Mouse (Mus musculus): ENCODE data around the gene Ccdc158. TPM values are rescaled to one million over a fixed set of nuclear protein-coding genes. Genes with fewer than 3 reads are reported as not detected.

Gene Ccdc158
- polyA plus RNA-seq, 1 experiment = 0.28 TPM

- no peak for TF ChIP-seq POLR2A (IDR thresholded peaks at IDR 0.05; ENCODE audit: low read depth, low read length)
- no peak for TF ChIP-seq CTCF (conservative IDR thresholded peaks at IDR 0.05; ENCODE audit: insufficient read depth, insufficient read length, low read depth, low read length)
- DNase-seq = no peak
- no peak overlapping the region for H3K4me3 ChIP-seq (ENCODE audit: insufficient read depth, low read depth, low read length)
- H3K27me3 ChIP-seq (replicated peaks; ENCODE audit: control insufficient read depth, insufficient read depth, low read length) = no peaks in the 10 kb centered on the region
- WGBS = 70% methylated on average over 10 of the region's 10 CpGs
- H3K4me1 ChIP-seq (ENCODE audit: control insufficient read depth, insufficient read depth, low read length) = no peaks in the 10 kb centered on the region; the same call in 1 of the 2 replicates
- no peaks in the 10 kb centered on the region for H3K36me3 ChIP-seq (ENCODE audit: control insufficient read depth, insufficient read depth, low read length)
- no peak overlapping the region for H3K27ac ChIP-seq (ENCODE audit: insufficient read depth, low read depth, low read length)
Measured at GRCm38 (mm10) chr5:92599030-92599429, 76.0 kb downstream of the Ccdc158 start.

- WGBS = 92% methylated on average over 8 of the region's 8 CpGs
- H3K27ac ChIP-seq (ENCODE audit: insufficient read depth, low read depth, low read length) = no peak overlapping the region
- TF ChIP-seq CTCF (conservative IDR thresholded peaks at IDR 0.05; ENCODE audit: insufficient read depth, insufficient read length, low read depth, low read length) = no peak
- TF ChIP-seq POLR2A (IDR thresholded peaks at IDR 0.05; ENCODE audit: low read depth, low read length) = no peak
- no peaks in the 10 kb centered on the region for H3K36me3 ChIP-seq (ENCODE audit: control insufficient read depth, insufficient read depth, low read length)
- H3K4me1 ChIP-seq (ENCODE audit: control insufficient read depth, insufficient read depth, low read length) = no peaks in the 10 kb centered on the region
- no peak for DNase-seq
- H3K27me3 ChIP-seq (replicated peaks; ENCODE audit: control insufficient read depth, insufficient read depth, low read length) = no peaks in the 10 kb centered on the region
- no peak overlapping the region for H3K4me3 ChIP-seq (ENCODE audit: insufficient read depth, low read depth, low read length)
Measured at GRCm38 (mm10) chr5:92596865-92597264, 78.2 kb downstream of the Ccdc158 start.

GRCm38 (mm10) chr5:92595026-92595425 lies 80.0 kb downstream of the Ccdc158 start:
- DNase-seq = no peak
- H3K36me3 ChIP-seq (ENCODE audit: control insufficient read depth, insufficient read depth, low read length) = no peaks in the 10 kb centered on the region

GRCm38 (mm10) chr5:92585932-92586331 lies 89.1 kb downstream of the Ccdc158 start:
- Histone ChIP-seq H3K4me1 (ENCODE audit: control insufficient read depth, insufficient read depth, low read length) (no peaks in the 10 kb centered on the region), H3K27me3 (replicated peaks; ENCODE audit: control insufficient read depth, insufficient read depth, low read length) (no peaks in the 10 kb centered on the region), H3K27ac (ENCODE audit: insufficient read depth, low read depth, low read length) (no peak overlapping the region), H3K4me3 (ENCODE audit: insufficient read depth, low read depth, low read length) (no peak overlapping the region), H3K36me3 (ENCODE audit: control insufficient read depth, insufficient read depth, low read length) (no peaks in the 10 kb centered on the region)
- no peak for TF ChIP-seq POLR2A (IDR thresholded peaks at IDR 0.05; ENCODE audit: low read depth, low read length)
- no peak for TF ChIP-seq CTCF (conservative IDR thresholded peaks at IDR 0.05; ENCODE audit: insufficient read depth, insufficient read length, low read depth, low read length)
- WGBS = 32% methylated on average over 10 of the region's 10 CpGs
- peak; percentile 45 for DNase-seq

More at GRCm38 (mm10) chr5:92595026-92595425, 80.0 kb downstream of the Ccdc158 start:
- TF ChIP-seq POLR2A (IDR thresholded peaks at IDR 0.05; ENCODE audit: low read depth, low read length) (no peak), CTCF (conservative IDR thresholded peaks at IDR 0.05; ENCODE audit: insufficient read depth, insufficient read length, low read depth, low read length) (no peak)
- no peaks in the 10 kb centered on the region for H3K27me3 ChIP-seq (replicated peaks; ENCODE audit: control insufficient read depth, insufficient read depth, low read length)
- WGBS = 67% methylated on average over 5 of the region's 5 CpGs
- no peak overlapping the region for H3K27ac ChIP-seq (ENCODE audit: insufficient read depth, low read depth, low read length)
- H3K4me1 ChIP-seq (ENCODE audit: control insufficient read depth, insufficient read depth, low read length) = no peaks in the 10 kb centered on the region
- no peak overlapping the region for H3K4me3 ChIP-seq (ENCODE audit: insufficient read depth, low read depth, low read length)

GRCm38 (mm10) chr5:92579559-92579958 lies 95.5 kb downstream of the Ccdc158 start:
- Histone ChIP-seq H3K27me3 (replicated peaks; ENCODE audit: control insufficient read depth, insufficient read depth, low read length) (no peaks in the 10 kb centered on the region), H3K4me1 (ENCODE audit: control insufficient read depth, insufficient read depth, low read length) (no peaks in the 10 kb centered on the region), H3K27ac (ENCODE audit: insufficient read depth, low read depth, low read length) (no peak overlapping the region), H3K4me3 (ENCODE audit: insufficient read depth, low read depth, low read length) (no peak overlapping the region), H3K36me3 (ENCODE audit: control insufficient read depth, insufficient read depth, low read length) (no peaks in the 10 kb centered on the region)
- 86% methylated on average over 14 of the region's 14 CpGs for WGBS
- TF ChIP-seq CTCF (conservative IDR thresholded peaks at IDR 0.05; ENCODE audit: insufficient read depth, insufficient read length, low read depth, low read length) (no peak), POLR2A (IDR thresholded peaks at IDR 0.05; ENCODE audit: low read depth, low read length) (no peak)
- DNase-seq = no peak

GRCm38 (mm10) chr5:92571232-92571631 lies 103.8 kb downstream of the Ccdc158 start:
- peak; percentile 80 for DNase-seq
- Histone ChIP-seq H3K27me3 (replicated peaks; ENCODE audit: control insufficient read depth, insufficient read depth, low read length) (no peaks in the 10 kb centered on the region), H3K4me1 (ENCODE audit: control insufficient read depth, insufficient read depth, low read length) (no peaks in the 10 kb centered on the region; the same call in 1 of the 2 replicates), H3K4me3 (ENCODE audit: insufficient read depth, low read depth, low read length) (no peak overlapping the region), H3K36me3 (ENCODE audit: control insufficient read depth, insufficient read depth, low read length) (no peaks in the 10 kb centered on the region), H3K27ac (ENCODE audit: insufficient read depth, low read depth, low read length) (no peak overlapping the region)
- TF ChIP-seq POLR2A (IDR thresholded peaks at IDR 0.05; ENCODE audit: low read depth, low read length) (no peak), CTCF (conservative IDR thresholded peaks at IDR 0.05; ENCODE audit: insufficient read depth, insufficient read length, low read depth, low read length) (no peak)
- 54% methylated on average over 4 of the region's 4 CpGs for WGBS

- no peaks in the 10 kb centered on the region for H3K4me1 ChIP-seq (ENCODE audit: control insufficient read depth, insufficient read depth, low read length)
Measured at GRCm38 (mm10) chr5:92562002-92562401, 113.1 kb downstream of the Ccdc158 start.

More at GRCm38 (mm10) chr5:92562002-92562401, 113.1 kb downstream of the Ccdc158 start:
- no peak for TF ChIP-seq POLR2A (IDR thresholded peaks at IDR 0.05; ENCODE audit: low read depth, low read length)
- no peak for TF ChIP-seq CTCF (conservative IDR thresholded peaks at IDR 0.05; ENCODE audit: insufficient read depth, insufficient read length, low read depth, low read length)
- no peak for DNase-seq
- Histone ChIP-seq H3K27ac (ENCODE audit: insufficient read depth, low read depth, low read length) (no peak overlapping the region), H3K27me3 (replicated peaks; ENCODE audit: control insufficient read depth, insufficient read depth, low read length) (no peaks in the 10 kb centered on the region), H3K36me3 (ENCODE audit: control insufficient read depth, insufficient read depth, low read length) (no peaks in the 10 kb centered on the region), H3K4me3 (ENCODE audit: insufficient read depth, low read depth, low read length) (no peak overlapping the region)
- WGBS = 65% methylated on average over 13 of the region's 13 CpGs

Data from kidney, adult 2 months (tissue).